Mouse (Mus musculus) cerebellum, adult 2 months (tissue): ENCODE measurements around the gene Hoxc9.

Experiments
- CTCF ChIP-seq: fragments of 200-500 bp; IDR thresholded peaks from 2 replicates; pipeline ENCODE4 v1.5.1; 2011; ENCODE audit warnings: low read depth, mild to moderate bottlenecking, control low read depth, low read length, moderate library complexity, borderline replicate concordance; ENCODE audit not compliant: insufficient read depth
- POLR2A ChIP-seq: fragments of 200-500 bp; IDR thresholded peaks from 2 replicates; pipeline ENCODE4 v1.6.1; 2011; ENCODE audit warnings: low read length, control low read depth, borderline replicate concordance; ENCODE audit not compliant: insufficient read depth

DNA sequence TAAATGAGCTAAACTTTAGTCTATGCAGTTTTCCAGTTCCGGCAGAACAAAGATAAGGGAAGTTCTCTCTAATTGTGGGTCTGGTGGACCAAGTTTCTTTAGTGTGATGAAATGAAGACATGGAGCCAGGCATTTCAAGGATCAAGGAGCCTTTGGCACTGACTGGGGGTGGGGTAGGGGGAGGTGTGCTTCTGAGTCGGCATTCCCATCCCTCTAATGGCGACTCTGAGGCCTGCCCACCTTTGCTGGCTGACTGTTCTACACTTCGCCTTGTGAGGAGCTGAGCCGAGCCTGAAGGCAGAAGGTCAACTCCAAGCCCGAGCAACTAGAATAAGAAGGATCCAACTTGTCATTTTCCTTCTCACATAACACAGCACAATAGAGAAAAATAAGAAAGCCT, 14.5 kb upstream of the Hoxc9 start:
- no peak for TF ChIP-seq POLR2A
- no peak for TF ChIP-seq CTCF
